Mouse (Mus musculus): ENCODE measurements around the gene Nell1. TPM values are rescaled to one million over a fixed set of nuclear protein-coding genes. Genes with fewer than 3 reads are reported as not detected.

The Nell1 gene
- total and polyA plus RNA-seq, 2 experiments from 2014 or later, result 0.05 TPM; not detected in 1

DNA sequence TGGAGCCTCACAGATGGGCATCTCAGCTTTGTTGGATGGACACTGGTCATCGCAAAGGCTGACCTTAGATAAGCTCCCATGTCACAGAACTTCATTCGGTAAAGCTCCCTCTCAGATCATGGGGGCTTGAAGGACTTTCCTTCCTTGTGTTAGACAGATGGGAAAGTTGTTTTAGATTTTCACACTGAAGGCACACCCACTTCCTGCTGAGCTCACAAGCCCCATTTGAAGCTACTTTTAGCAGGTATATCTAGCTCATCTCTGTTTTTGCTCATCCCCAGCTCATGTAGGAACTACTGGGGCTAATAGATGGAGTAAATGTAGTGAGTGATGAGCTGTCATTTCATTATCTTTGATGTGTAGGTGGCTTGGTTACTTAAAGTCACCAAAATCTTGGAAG, 252.0 kb downstream of the Nell1 start:
- no peaks in the 10 kb centered on the region for H3K4me1 ChIP-seq (ENCODE audit: control insufficient read depth, insufficient read depth)
- H3K9me3 ChIP-seq (replicated peaks; ENCODE audit: control insufficient read depth, low read length), result no peaks in the 10 kb centered on the region
- no peak overlapping the region for H3K27ac ChIP-seq (ENCODE audit: low read depth)
- H3K36me3 ChIP-seq (replicated peaks; ENCODE audit: control insufficient read depth, insufficient read depth, low read length), result no peaks in the 10 kb centered on the region
- H3K4me2 ChIP-seq (ENCODE audit: low read depth, low read length), result no peak overlapping the region
- TF ChIP-seq CTCF (IDR thresholded peaks at IDR 0.05; ENCODE audit: low read depth) (no peak), EP300 (IDR thresholded peaks at IDR 0.05; ENCODE audit: low read depth) (no peak)
- H3K27me3 ChIP-seq (ENCODE audit: control insufficient read depth, insufficient read depth, low read length), result no peaks in the 10 kb centered on the region
- 60% methylated on average over 2 of the region's 2 CpGs for WGBS
- ATAC-seq (ENCODE audit: insufficient read depth, low read depth) (no peak), DNase-seq (ENCODE audit: low spot score) (no peak)
- no peak overlapping the region for H3K4me3 ChIP-seq (ENCODE audit: low read depth, low read length)
- H3K9ac ChIP-seq (replicated peaks; ENCODE audit: low read depth, low read length), result no peak overlapping the region

DNA sequence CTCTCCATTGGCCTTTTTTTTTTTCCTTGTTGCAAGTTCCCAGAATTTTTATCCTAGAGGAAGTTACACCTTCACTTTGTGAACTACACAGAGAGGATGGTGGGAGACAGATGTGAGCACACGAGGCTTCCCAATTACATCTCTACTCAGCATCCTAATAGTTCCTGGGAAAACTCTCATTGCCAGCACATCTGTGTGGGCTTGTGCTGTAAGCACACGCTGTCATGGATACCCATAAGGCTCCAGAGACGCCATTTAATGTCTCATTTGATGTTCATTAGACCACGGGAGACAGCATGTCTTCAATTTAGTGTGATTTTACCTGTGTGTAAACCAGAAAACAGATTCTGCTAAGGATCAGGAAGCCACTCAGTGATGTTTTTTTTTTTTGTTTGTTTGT, 253.6 kb downstream of the Nell1 start:
- Histone ChIP-seq H3K27ac (ENCODE audit: low read depth) (no peak overlapping the region), H3K4me2 (ENCODE audit: low read depth, low read length) (no peak overlapping the region), H3K36me3 (replicated peaks; ENCODE audit: control insufficient read depth, insufficient read depth, low read length) (no peaks in the 10 kb centered on the region), H3K9me3 (replicated peaks; ENCODE audit: control insufficient read depth, low read length) (no peaks in the 10 kb centered on the region), H3K4me1 (ENCODE audit: control insufficient read depth, insufficient read depth) (no peaks in the 10 kb centered on the region), H3K9ac (replicated peaks; ENCODE audit: low read depth, low read length) (no peak overlapping the region), H3K27me3 (ENCODE audit: control insufficient read depth, insufficient read depth, low read length) (no peaks in the 10 kb centered on the region), H3K4me3 (ENCODE audit: low read depth, low read length) (no peak overlapping the region)
- DNase-seq (ENCODE audit: low spot score) (no peak), ATAC-seq (ENCODE audit: insufficient read depth, low read depth) (no peak)
- WGBS, result 63% methylated on average over 4 of the region's 4 CpGs
- TF ChIP-seq EP300 (IDR thresholded peaks at IDR 0.05; ENCODE audit: low read depth) (no peak), CTCF (IDR thresholded peaks at IDR 0.05; ENCODE audit: low read depth) (no peak)

DNA sequence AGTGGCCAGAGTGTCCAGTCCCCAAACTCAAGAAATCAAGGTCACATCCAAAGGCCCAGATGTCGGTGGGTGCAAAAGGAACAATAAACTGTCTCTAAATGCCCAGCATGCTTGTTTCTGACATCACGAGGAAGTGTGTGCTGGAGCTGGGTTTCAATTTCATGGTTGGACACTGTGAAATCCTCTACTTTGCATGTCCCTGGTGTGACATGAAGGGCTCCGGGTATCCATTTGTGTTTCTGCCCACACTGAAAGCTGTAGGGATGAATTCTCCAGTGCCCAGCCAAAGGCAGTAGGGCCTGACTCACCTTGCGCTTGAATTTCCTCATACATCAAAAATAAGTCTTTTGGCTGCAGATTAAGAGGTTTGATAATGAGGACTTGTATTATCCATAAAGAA, 266.5 kb downstream of the Nell1 start:
- Histone ChIP-seq H3K36me3 (replicated peaks; ENCODE audit: control insufficient read depth, insufficient read depth, low read length) (no peaks in the 10 kb centered on the region), H3K9ac (replicated peaks; ENCODE audit: low read depth, low read length) (no peak overlapping the region), H3K4me3 (ENCODE audit: low read depth, low read length) (no peak overlapping the region), H3K27me3 (ENCODE audit: control insufficient read depth, insufficient read depth, low read length) (no peaks in the 10 kb centered on the region), H3K4me1 (ENCODE audit: control insufficient read depth, insufficient read depth) (no peaks in the 10 kb centered on the region), H3K9me3 (replicated peaks; ENCODE audit: control insufficient read depth, low read length) (no peaks in the 10 kb centered on the region), H3K27ac (ENCODE audit: low read depth) (no peak overlapping the region), H3K4me2 (ENCODE audit: low read depth, low read length) (no peak overlapping the region)
- ATAC-seq (ENCODE audit: insufficient read depth, low read depth) (no peak), DNase-seq (ENCODE audit: low spot score) (no peak)
- WGBS, result 74% methylated on average over 4 of the region's 4 CpGs
- TF ChIP-seq EP300 (IDR thresholded peaks at IDR 0.05; ENCODE audit: low read depth), result no peak
- no peak for TF ChIP-seq CTCF (IDR thresholded peaks at IDR 0.05; ENCODE audit: low read depth)

DNA sequence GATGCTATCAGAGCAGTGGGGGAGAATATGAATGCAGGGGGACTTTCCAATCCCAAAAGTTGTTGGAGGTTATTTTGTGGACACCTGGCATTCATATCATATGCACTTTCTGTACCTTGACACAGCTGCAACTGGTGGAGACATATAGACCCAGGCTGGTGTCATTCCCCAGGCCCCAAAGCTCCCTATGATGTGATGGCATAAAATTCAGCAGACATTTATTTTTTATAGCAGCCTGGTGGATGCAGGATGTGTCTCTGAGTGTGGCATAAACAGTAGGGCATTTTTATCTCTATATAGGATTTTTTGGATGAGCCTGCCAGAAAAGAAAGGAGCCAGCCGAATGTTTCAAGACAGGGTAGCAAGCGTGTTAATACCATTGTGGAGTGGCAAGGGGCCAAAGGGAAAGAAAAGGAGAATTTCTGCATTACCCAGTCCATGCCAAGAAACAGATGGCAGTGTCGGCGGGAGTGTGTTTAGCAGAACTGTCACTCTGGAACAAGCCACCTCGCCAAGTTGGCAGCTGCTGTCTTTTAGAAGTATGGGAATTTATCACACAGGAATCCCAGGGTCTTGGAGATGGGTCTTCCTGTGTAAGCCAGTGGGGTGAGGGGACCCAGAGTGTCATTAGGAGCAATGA, 267.1 kb downstream of the Nell1 start:
- H3K4me3 ChIP-seq (ENCODE audit: low read depth, low read length), result no peak overlapping the region
- H3K27ac ChIP-seq (ENCODE audit: low read depth), result no peak overlapping the region
- TF ChIP-seq CTCF (IDR thresholded peaks at IDR 0.05; ENCODE audit: low read depth) (no peak), EP300 (IDR thresholded peaks at IDR 0.05; ENCODE audit: low read depth) (no peak)
- no peak overlapping the region for H3K9ac ChIP-seq (replicated peaks; ENCODE audit: low read depth, low read length)
- no peaks in the 10 kb centered on the region for H3K27me3 ChIP-seq (ENCODE audit: control insufficient read depth, insufficient read depth, low read length)
- no peak overlapping the region for H3K4me2 ChIP-seq (ENCODE audit: low read depth, low read length)
- WGBS, result 46% methylated on average over 5 of the region's 5 CpGs
- H3K4me1 ChIP-seq (ENCODE audit: control insufficient read depth, insufficient read depth), result no peaks in the 10 kb centered on the region
- H3K9me3 ChIP-seq (replicated peaks; ENCODE audit: control insufficient read depth, low read length), result no peaks in the 10 kb centered on the region
- ATAC-seq (ENCODE audit: insufficient read depth, low read depth) (no peak), DNase-seq (ENCODE audit: low spot score) (no peak)
- no peaks in the 10 kb centered on the region for H3K36me3 ChIP-seq (replicated peaks; ENCODE audit: control insufficient read depth, insufficient read depth, low read length)

DNA sequence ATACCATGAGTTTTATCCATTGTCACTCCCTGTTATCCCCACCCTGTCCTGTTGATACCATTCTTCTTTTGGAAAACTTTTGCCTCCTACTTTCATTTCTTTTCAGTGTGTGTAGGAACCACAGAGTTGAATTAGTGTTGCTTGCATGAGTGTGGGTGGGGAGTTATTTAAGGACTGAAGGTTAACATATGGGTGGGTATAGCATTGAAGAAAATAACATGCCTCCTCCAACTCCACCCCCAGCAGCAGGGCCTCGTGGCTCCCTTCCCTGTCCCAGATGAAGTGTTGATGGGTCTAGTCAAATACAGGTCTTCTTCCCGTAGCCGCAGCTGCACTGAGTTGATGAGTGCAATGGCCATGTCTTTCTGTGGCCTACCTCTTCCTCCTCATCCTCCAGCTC, 278.5 kb downstream of the Nell1 start:
- Histone ChIP-seq H3K4me2 (ENCODE audit: low read depth, low read length) (no peak overlapping the region), H3K4me3 (ENCODE audit: low read depth, low read length) (no peak overlapping the region), H3K27ac (ENCODE audit: low read depth) (no peak overlapping the region), H3K9ac (replicated peaks; ENCODE audit: low read depth, low read length) (no peak overlapping the region), H3K36me3 (replicated peaks; ENCODE audit: control insufficient read depth, insufficient read depth, low read length) (no peaks in the 10 kb centered on the region), H3K4me1 (ENCODE audit: control insufficient read depth, insufficient read depth) (no peaks in the 10 kb centered on the region), H3K27me3 (ENCODE audit: control insufficient read depth, insufficient read depth, low read length) (no peaks in the 10 kb centered on the region), H3K9me3 (replicated peaks; ENCODE audit: control insufficient read depth, low read length) (no peaks in the 10 kb centered on the region)
- no peak for DNase-seq (ENCODE audit: low spot score)
- 61% methylated on average over 3 of the region's 3 CpGs for WGBS
- ATAC-seq (ENCODE audit: insufficient read depth, low read depth), result no peak
- TF ChIP-seq CTCF (IDR thresholded peaks at IDR 0.05; ENCODE audit: low read depth) (no peak), EP300 (IDR thresholded peaks at IDR 0.05; ENCODE audit: low read depth) (no peak)

DNA sequence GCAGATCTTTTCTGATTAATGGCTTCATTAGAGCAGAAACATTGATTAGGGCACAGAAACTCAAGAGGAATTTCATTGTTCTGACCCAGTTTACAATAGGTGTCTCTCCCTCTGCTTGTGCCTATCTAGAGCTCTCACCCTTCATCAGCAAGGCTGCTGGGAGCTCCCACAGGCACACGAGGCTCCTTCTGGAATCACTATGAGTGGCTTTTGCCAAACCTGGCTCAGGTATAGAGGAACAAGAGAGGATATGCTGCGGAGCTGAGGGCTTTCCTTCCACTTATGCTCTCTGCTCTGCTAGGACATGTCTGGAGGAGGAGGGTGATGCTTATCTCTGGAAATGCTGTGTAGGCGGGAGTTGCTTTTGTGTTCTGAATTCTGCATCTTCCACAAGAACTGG, 285.4 kb downstream of the Nell1 start:
- Histone ChIP-seq H3K4me2 (ENCODE audit: low read depth, low read length) (no peak overlapping the region), H3K4me3 (ENCODE audit: low read depth, low read length) (no peak overlapping the region), H3K36me3 (replicated peaks; ENCODE audit: control insufficient read depth, insufficient read depth, low read length) (no peaks in the 10 kb centered on the region), H3K9me3 (replicated peaks; ENCODE audit: control insufficient read depth, low read length) (no peaks in the 10 kb centered on the region), H3K27me3 (ENCODE audit: control insufficient read depth, insufficient read depth, low read length) (no peaks in the 10 kb centered on the region), H3K27ac (ENCODE audit: low read depth) (no peak overlapping the region), H3K4me1 (ENCODE audit: control insufficient read depth, insufficient read depth) (no peaks in the 10 kb centered on the region), H3K9ac (replicated peaks; ENCODE audit: low read depth, low read length) (no peak overlapping the region)
- ATAC-seq (ENCODE audit: insufficient read depth, low read depth) (no peak), DNase-seq (ENCODE audit: low spot score) (no peak)
- 59% methylated on average over 3 of the region's 3 CpGs for WGBS
- TF ChIP-seq EP300 (IDR thresholded peaks at IDR 0.05; ENCODE audit: low read depth) (no peak), CTCF (IDR thresholded peaks at IDR 0.05; ENCODE audit: low read depth) (no peak)

Data from heart, postnatal 0 days (tissue).